Mouse (Mus musculus): Measurements from ENCODE around the gene Fam241b. TPM values are rescaled to one million over a fixed set of nuclear protein-coding genes. Genes with fewer than 3 reads are reported as not detected.

Gene Fam241b
- polyA plus RNA-seq, 1 experiment from 2014 or later: 16.2 TPM

- 84% methylated on average over 3 of the region's 3 CpGs for WGBS
- ATAC-seq (ENCODE audit: low read depth): no peak
Measured at GRCm38 (mm10) chr10:62179944-62180343, 36.2 kb upstream of the Fam241b start.

GRCm38 (mm10) chr10:62174533-62175313, 31.0 kb upstream of the Fam241b start:
- 56% methylated on average over 15 of the region's 15 CpGs for WGBS
- Histone ChIP-seq H3K27me3 (ENCODE audit: control insufficient read depth, insufficient read depth, low read depth, low read length) (no peaks in the 10 kb centered on the region), H3K36me3 (ENCODE audit: control insufficient read depth, insufficient read depth, low read length) (no peaks in the 10 kb centered on the region), H3K27ac (ENCODE audit: low read length) (no peak overlapping the region), H3K4me2 (ENCODE audit: low read depth, low read length) (no peak overlapping the region), H3K9me3 (ENCODE audit: control insufficient read depth, low read length) (no peaks in the 10 kb centered on the region), H3K4me3 (ENCODE audit: low read length) (no peak overlapping the region), H3K9ac (ENCODE audit: low read length) (no peak overlapping the region), H3K4me1 (replicated peaks; ENCODE audit: control insufficient read depth, insufficient read depth, low read length) (no peaks in the 10 kb centered on the region; the same call in 1 of the 2 replicates)
- no peak for ATAC-seq (ENCODE audit: low read depth)

More at GRCm38 (mm10) chr10:62179944-62180343, 36.2 kb upstream of the Fam241b start:
- Histone ChIP-seq H3K4me3 (ENCODE audit: low read length) (no peak overlapping the region), H3K9ac (ENCODE audit: low read length) (no peak overlapping the region), H3K4me2 (ENCODE audit: low read depth, low read length) (no peak overlapping the region), H3K27ac (ENCODE audit: low read length) (no peak overlapping the region), H3K36me3 (ENCODE audit: control insufficient read depth, insufficient read depth, low read length) (no peaks in the 10 kb centered on the region), H3K9me3 (ENCODE audit: control insufficient read depth, low read length) (no peaks in the 10 kb centered on the region), H3K27me3 (ENCODE audit: control insufficient read depth, insufficient read depth, low read depth, low read length) (no peaks in the 10 kb centered on the region), H3K4me1 (replicated peaks; ENCODE audit: control insufficient read depth, insufficient read depth, low read length) (no peaks in the 10 kb centered on the region)

GRCm38 (mm10) chr10:62173941-62174448, 30.3 kb upstream of the Fam241b start:
- H3K9me3 ChIP-seq (ENCODE audit: control insufficient read depth, low read length): no peaks in the 10 kb centered on the region
- ATAC-seq (ENCODE audit: low read depth): no peak
- WGBS: 40% methylated on average over 9 of the region's 9 CpGs

GRCm38 (mm10) chr10:62172841-62173553, 29.3 kb upstream of the Fam241b start:
- Histone ChIP-seq H3K27ac (ENCODE audit: low read length) (0 out of 2 replicates have a peak overlapping the region, but pooled peaks have one; percentile 28), H3K4me1 (replicated peaks; ENCODE audit: control insufficient read depth, insufficient read depth, low read length) (no peaks in the 10 kb centered on the region; the same call in 1 of the 2 replicates), H3K36me3 (ENCODE audit: control insufficient read depth, insufficient read depth, low read length) (no peaks in the 10 kb centered on the region), H3K27me3 (ENCODE audit: control insufficient read depth, insufficient read depth, low read depth, low read length) (no peaks in the 10 kb centered on the region), H3K9ac (ENCODE audit: low read length) (no peak overlapping the region), H3K9me3 (ENCODE audit: control insufficient read depth, low read length) (no peaks in the 10 kb centered on the region), H3K4me3 (ENCODE audit: low read length) (no peak overlapping the region), H3K4me2 (ENCODE audit: low read depth, low read length) (no peak overlapping the region)
- ATAC-seq (ENCODE audit: low read depth): peak; percentile 12; the same call in 1 of the 2 replicates
- 7% methylated on average over 9 of the region's 9 CpGs for WGBS

More at GRCm38 (mm10) chr10:62173941-62174448, 30.3 kb upstream of the Fam241b start:
- Histone ChIP-seq H3K27me3 (ENCODE audit: control insufficient read depth, insufficient read depth, low read depth, low read length) (no peaks in the 10 kb centered on the region), H3K4me2 (ENCODE audit: low read depth, low read length) (no peak overlapping the region), H3K36me3 (ENCODE audit: control insufficient read depth, insufficient read depth, low read length) (no peaks in the 10 kb centered on the region), H3K4me3 (ENCODE audit: low read length) (no peak overlapping the region), H3K9ac (ENCODE audit: low read length) (no peak overlapping the region), H3K4me1 (replicated peaks; ENCODE audit: control insufficient read depth, insufficient read depth, low read length) (no peaks in the 10 kb centered on the region; the same call in 1 of the 2 replicates), H3K27ac (ENCODE audit: low read length) (no peak overlapping the region)

GRCm38 (mm10) chr10:62162410-62162809, 18.7 kb upstream of the Fam241b start:
- Histone ChIP-seq H3K27me3 (ENCODE audit: control insufficient read depth, insufficient read depth, low read depth, low read length) (no peaks in the 10 kb centered on the region), H3K4me1 (replicated peaks; ENCODE audit: control insufficient read depth, insufficient read depth, low read length) (no peaks in the 10 kb centered on the region), H3K36me3 (ENCODE audit: control insufficient read depth, insufficient read depth, low read length) (no peaks in the 10 kb centered on the region), H3K27ac (ENCODE audit: low read length) (no peak overlapping the region), H3K4me3 (ENCODE audit: low read length) (no peak overlapping the region), H3K9ac (ENCODE audit: low read length) (no peak overlapping the region), H3K4me2 (ENCODE audit: low read depth, low read length) (no peak overlapping the region), H3K9me3 (ENCODE audit: control insufficient read depth, low read length) (no peaks in the 10 kb centered on the region)
- no peak for ATAC-seq (ENCODE audit: low read depth)
- WGBS: 41% methylated on average over 10 of the region's 10 CpGs

- Histone ChIP-seq H3K4me1 (replicated peaks; ENCODE audit: control insufficient read depth, insufficient read depth, low read length) (no peaks in the 10 kb centered on the region), H3K4me2 (ENCODE audit: low read depth, low read length) (no peak overlapping the region), H3K27ac (ENCODE audit: low read length) (no peak overlapping the region), H3K9me3 (ENCODE audit: control insufficient read depth, low read length) (no peaks in the 10 kb centered on the region), H3K36me3 (ENCODE audit: control insufficient read depth, insufficient read depth, low read length) (no peaks in the 10 kb centered on the region), H3K27me3 (ENCODE audit: control insufficient read depth, insufficient read depth, low read depth, low read length) (no peaks in the 10 kb centered on the region), H3K4me3 (ENCODE audit: low read length) (no peak overlapping the region), H3K9ac (ENCODE audit: low read length) (no peak overlapping the region)
- WGBS: 49% methylated on average over 7 of the region's 7 CpGs
- no peak for ATAC-seq (ENCODE audit: low read depth)
Measured at GRCm38 (mm10) chr10:62149929-62150328, 6.2 kb upstream of the Fam241b start.

- Histone ChIP-seq H3K4me1 (replicated peaks; ENCODE audit: control insufficient read depth, insufficient read depth, low read length) (no peaks in the 10 kb centered on the region), H3K27ac (ENCODE audit: low read length) (no peak overlapping the region), H3K4me2 (ENCODE audit: low read depth, low read length) (no peak overlapping the region), H3K4me3 (ENCODE audit: low read length) (no peak overlapping the region), H3K27me3 (ENCODE audit: control insufficient read depth, insufficient read depth, low read depth, low read length) (no peaks in the 10 kb centered on the region), H3K9me3 (ENCODE audit: control insufficient read depth, low read length) (no peaks in the 10 kb centered on the region), H3K9ac (ENCODE audit: low read length) (no peak overlapping the region), H3K36me3 (ENCODE audit: control insufficient read depth, insufficient read depth, low read length) (no peaks in the 10 kb centered on the region)
- ATAC-seq (ENCODE audit: low read depth): no peak
- 49% methylated on average over 12 of the region's 12 CpGs for WGBS
Measured at GRCm38 (mm10) chr10:62147466-62148248, 3.9 kb upstream of the Fam241b start.

GRCm38 (mm10) chr10:62145957-62146356, 2.2 kb upstream of the Fam241b start:
- H3K36me3 ChIP-seq (ENCODE audit: control insufficient read depth, insufficient read depth, low read length): no peaks in the 10 kb centered on the region
- no peak overlapping the region for H3K4me2 ChIP-seq (ENCODE audit: low read depth, low read length)
- no peaks in the 10 kb centered on the region for H3K4me1 ChIP-seq (replicated peaks; ENCODE audit: control insufficient read depth, insufficient read depth, low read length)
- no peaks in the 10 kb centered on the region for H3K9me3 ChIP-seq (ENCODE audit: control insufficient read depth, low read length)
- 64% methylated on average over 5 of the region's 5 CpGs for WGBS
- no peaks in the 10 kb centered on the region for H3K27me3 ChIP-seq (ENCODE audit: control insufficient read depth, insufficient read depth, low read depth, low read length)
- no peak overlapping the region for H3K9ac ChIP-seq (ENCODE audit: low read length)
- no peak for ATAC-seq (ENCODE audit: low read depth)
- H3K27ac ChIP-seq (ENCODE audit: low read length): no peak overlapping the region
- no peak overlapping the region for H3K4me3 ChIP-seq (ENCODE audit: low read length)

Data from lung, embryonic 16.5 days (tissue).